Mouse (Mus musculus) embryonic facial prominence, embryonic 14.5 days (tissue): Measurements from ENCODE around the gene Ablim1. TPM values are rescaled to one million over a fixed set of nuclear protein-coding genes. Genes with fewer than 3 reads are reported as not detected.

ENCODE experiments used
- ATAC-seq: fragments of 200-750 bp; cut with Nextera tagmentation; 2 replicates; pipeline ENCODE4 v1.8.0; 2017; ENCODE audit warnings: low read depth, moderate number of reproducible peaks, moderate TSS enrichment
- DNase-seq: peaks from one replicate; pipeline ENCODE4 v3.0.0-alpha.2; 2015; ENCODE audit warnings: low spot score
- H3K27ac ChIP-seq: fragments of 300-500 bp; sonication (generic); replicated peaks from 2 replicates; pipeline ENCODE4 v1.5.1; 2014; ENCODE audit warnings: low read depth, mild to moderate bottlenecking, low read length, moderate library complexity
- H3K27me3 ChIP-seq: fragments of 300-500 bp; sonication (generic); replicated peaks from 2 replicates; pipeline ENCODE4 v1.6.1; 2014; ENCODE audit warnings: low read length; ENCODE audit not compliant: control insufficient read depth, insufficient read depth
- H3K36me3 ChIP-seq: fragments of 300-500 bp; sonication (generic); 2 replicates; pipeline ENCODE4 v1.6.1; 2014; ENCODE audit warnings: low read length, mixed read lengths; ENCODE audit not compliant: control insufficient read depth, insufficient read depth
- H3K4me1 ChIP-seq: fragments of 300-500 bp; sonication (generic); 2 replicates; pipeline ENCODE4 v1.6.1; 2014; ENCODE audit warnings: antibody characterized with exemption, low read length; ENCODE audit not compliant: control insufficient read depth, insufficient read depth
- H3K4me2 ChIP-seq: fragments of 300-500 bp; sonication (generic); 2 replicates; pipeline ENCODE4 v1.6.1; 2014; ENCODE audit warnings: low read depth, mild to moderate bottlenecking, low read length, moderate library complexity, mixed read lengths
- H3K4me3 ChIP-seq: fragments of 300-500 bp; sonication (generic); 2 replicates; pipeline ENCODE4 v1.5.1; 2014; ENCODE audit warnings: low read depth, mild to moderate bottlenecking, low read length
- H3K9ac ChIP-seq: fragments of 300-500 bp; sonication (generic); 2 replicates; pipeline ENCODE4 v1.6.1; 2014; ENCODE audit warnings: low read depth, mild to moderate bottlenecking, low read length, moderate library complexity, mixed read lengths
- H3K9me3 ChIP-seq: fragments of 300-500 bp; sonication (generic); 2 replicates; pipeline ENCODE4 v1.6.1; 2016; ENCODE audit warnings: low read length; ENCODE audit not compliant: control insufficient read depth
- WGBS: fragments of 180-500 bp; shearing (Covaris S2); extraction: QIAGEN DNeasy Blood & Tissue Kit; methylation state at CpG from one replicate; pipeline ENCODE4 v1.1.7; 2014; 5-methylcytosine and 5-hydroxymethylcytosine counted together
- polyA plus RNA-seq: library from polyadenylated mRNA; unstranded; fragments of >200 nt; fragmentation: Nextera tagmentation; extraction: Ambion mirVana; gene quantifications from 2 replicates; pipeline ENCODE4 v1.2.1, GENCODE M21; 2014

Ablim1 gene
- polyA plus RNA-seq, 1 experiment from 2014 or later, result 49.3 TPM

- 42% methylated on average over 2 of the region's 2 CpGs for WGBS
- no peak overlapping the region for H3K27ac ChIP-seq
- H3K4me2 ChIP-seq, result no peak overlapping the region
- no peak overlapping the region for H3K9ac ChIP-seq
- H3K4me3 ChIP-seq, result no peak overlapping the region
- ATAC-seq (no peak), DNase-seq (no peak)
- H3K27me3 ChIP-seq, result no peaks in the 10 kb centered on the region
- no peaks in the 10 kb centered on the region for H3K4me1 ChIP-seq
- H3K36me3 ChIP-seq, result no peaks in the 10 kb centered on the region
- H3K9me3 ChIP-seq, result no peaks in the 10 kb centered on the region
Observed at GRCm38 (mm10) chr19:57212406-57212805, 102.3 kb downstream of the Ablim1 start.

DNA sequence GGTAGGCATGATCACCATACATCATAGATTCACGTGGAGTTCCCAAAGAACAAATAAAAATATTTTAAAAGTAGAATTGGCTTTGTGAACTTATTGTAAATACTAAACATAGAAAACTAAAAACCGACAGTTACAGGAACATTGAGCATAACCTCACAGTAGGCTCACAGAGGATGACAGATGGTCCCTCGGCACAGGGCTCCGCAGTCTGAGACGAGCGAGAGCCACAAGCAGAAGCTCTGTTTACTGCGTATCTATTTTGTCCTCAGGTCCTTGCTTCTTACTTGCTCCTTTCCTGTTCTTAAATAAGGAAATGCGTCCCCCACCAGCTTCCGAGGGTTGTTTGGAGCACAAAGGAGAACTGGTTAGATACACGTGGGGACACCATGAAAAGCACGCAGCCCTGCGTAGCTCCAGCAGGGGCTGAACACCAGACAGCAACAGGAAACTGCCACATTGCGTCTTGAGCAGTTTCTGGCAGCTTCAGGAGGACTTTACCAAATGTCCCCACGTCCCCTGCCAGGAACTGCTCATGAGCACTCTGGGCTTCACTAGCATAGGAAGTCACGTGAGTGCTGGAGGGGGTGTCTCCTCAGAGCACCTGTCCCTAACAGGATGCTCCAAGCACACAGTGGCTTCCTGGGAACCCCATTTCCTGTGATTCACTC is 103.1 kb downstream of the Ablim1 start:
- H3K27me3 ChIP-seq, result no peaks in the 10 kb centered on the region
- no peaks in the 10 kb centered on the region for H3K36me3 ChIP-seq
- no peak overlapping the region for H3K4me3 ChIP-seq
- H3K27ac ChIP-seq, result no peak overlapping the region
- no peak overlapping the region for H3K4me2 ChIP-seq
- 76% methylated on average over 15 of the region's 15 CpGs for whole genome bisulfite sequencing
- ATAC-seq, result no peak
- H3K9me3 ChIP-seq, result no peaks in the 10 kb centered on the region
- H3K9ac ChIP-seq, result no peak overlapping the region
- DNase-seq, result no peak
- H3K4me1 ChIP-seq, result no peaks in the 10 kb centered on the region

- no peaks in the 10 kb centered on the region for H3K27me3 ChIP-seq
- ATAC-seq, result no peak
- H3K4me2 ChIP-seq, result no peak overlapping the region
- H3K9ac ChIP-seq, result no peak overlapping the region
- H3K36me3 ChIP-seq, result no peaks in the 10 kb centered on the region
- 96% methylated on average over 2 of the region's 2 CpGs for WGBS
- DNase-seq, result no peak
- H3K4me1 ChIP-seq, result no peaks in the 10 kb centered on the region
- H3K4me3 ChIP-seq, result no peak overlapping the region
- no peaks in the 10 kb centered on the region for H3K9me3 ChIP-seq
- no peak overlapping the region for H3K27ac ChIP-seq
Observed at GRCm38 (mm10) chr19:57210924-57211323, 103.8 kb downstream of the Ablim1 start.

DNA sequence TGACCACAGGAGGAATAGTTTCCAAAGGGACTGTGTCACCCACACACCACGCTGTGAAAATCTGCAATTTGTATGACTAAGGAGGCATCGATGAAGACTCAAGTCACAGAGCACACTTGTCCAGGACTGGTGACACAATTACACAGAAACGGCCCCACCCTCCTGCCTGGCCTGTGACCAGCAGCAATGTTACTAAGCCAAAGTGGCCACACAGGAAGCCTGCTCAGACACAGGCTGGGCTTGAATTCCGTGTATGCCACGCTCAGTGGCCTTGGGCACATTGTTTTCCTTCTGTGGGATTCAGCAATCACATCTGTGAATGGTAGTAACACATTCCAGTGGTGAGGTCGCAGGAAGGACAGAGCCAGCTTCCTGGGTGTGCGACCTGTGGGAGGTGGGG is 110.6 kb downstream of the Ablim1 start:
- Histone ChIP-seq H3K36me3 (no peaks in the 10 kb centered on the region), H3K4me3 (no peak overlapping the region), H3K4me1 (peaks cover 11% of the 10 kb centered on the region), H3K27me3 (no peaks in the 10 kb centered on the region), H3K9me3 (no peaks in the 10 kb centered on the region), H3K9ac (no peak overlapping the region), H3K27ac (no peak overlapping the region), H3K4me2 (no peak overlapping the region)
- no peak for ATAC-seq
- WGBS, result 55% methylated on average over 7 of the region's 7 CpGs
- no peak for DNase-seq

- no peaks in the 10 kb centered on the region for H3K9me3 ChIP-seq
- no peak overlapping the region for H3K4me3 ChIP-seq
- no peak overlapping the region for H3K9ac ChIP-seq
- ATAC-seq (no peak), DNase-seq (no peak)
- H3K4me2 ChIP-seq, result no peak overlapping the region
- H3K4me1 ChIP-seq, result peaks cover 26% of the 10 kb centered on the region
- WGBS, result 78% methylated on average over 1 of the region's 1 CpGs
- H3K27ac ChIP-seq, result no peak overlapping the region
- H3K36me3 ChIP-seq, result no peaks in the 10 kb centered on the region
- peaks cover 14% of the 10 kb centered on the region; the same call in 1 of the 2 replicates for H3K27me3 ChIP-seq
Observed at GRCm38 (mm10) chr19:57202554-57202953, 112.2 kb downstream of the Ablim1 start.

DNA sequence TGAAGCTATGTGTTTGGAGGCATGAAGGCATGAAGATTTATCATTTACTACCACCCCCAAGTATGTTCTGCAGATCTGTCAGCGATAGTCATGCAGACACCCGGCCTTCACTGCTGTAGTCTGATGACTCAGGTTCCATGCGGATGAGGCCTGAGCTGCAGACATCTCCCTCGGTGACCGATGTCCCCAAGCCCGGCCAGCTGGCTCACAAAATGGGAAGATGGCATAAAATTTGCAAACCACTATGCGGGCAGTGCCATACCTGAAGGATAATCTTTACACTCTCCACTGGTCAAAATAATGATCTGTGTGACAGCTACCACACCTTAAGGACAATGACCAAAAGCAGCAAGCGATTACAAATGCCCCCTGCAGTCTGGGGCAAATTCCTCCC is 113.6 kb downstream of the Ablim1 start:
- H3K27ac ChIP-seq, result no peak overlapping the region
- H3K27me3 ChIP-seq, result peaks cover 21% of the 10 kb centered on the region; the same call in 1 of the 2 replicates
- WGBS, result 78% methylated on average over 8 of the region's 8 CpGs
- no peaks in the 10 kb centered on the region for H3K9me3 ChIP-seq
- H3K4me3 ChIP-seq, result no peak overlapping the region
- H3K4me2 ChIP-seq, result no peak overlapping the region
- no peak overlapping the region for H3K9ac ChIP-seq
- DNase-seq (no peak), ATAC-seq (no peak)
- H3K4me1 ChIP-seq, result peaks cover 26% of the 10 kb centered on the region
- no peaks in the 10 kb centered on the region for H3K36me3 ChIP-seq

GRCm38 (mm10) chr19:57200477-57201089 is 114.1 kb downstream of the Ablim1 start:
- Histone ChIP-seq H3K36me3 (no peaks in the 10 kb centered on the region), H3K9ac (no peak overlapping the region), H3K27ac (no peak overlapping the region), H3K27me3 (peaks cover 26% of the 10 kb centered on the region; the same call in 1 of the 2 replicates), H3K4me3 (no peak overlapping the region), H3K4me1 (peaks cover 26% of the 10 kb centered on the region), H3K9me3 (no peaks in the 10 kb centered on the region), H3K4me2 (no peak overlapping the region)
- DNase-seq (no peak), ATAC-seq (no peak)
- 41% methylated on average over 12 of the region's 12 CpGs for WGBS

DNA sequence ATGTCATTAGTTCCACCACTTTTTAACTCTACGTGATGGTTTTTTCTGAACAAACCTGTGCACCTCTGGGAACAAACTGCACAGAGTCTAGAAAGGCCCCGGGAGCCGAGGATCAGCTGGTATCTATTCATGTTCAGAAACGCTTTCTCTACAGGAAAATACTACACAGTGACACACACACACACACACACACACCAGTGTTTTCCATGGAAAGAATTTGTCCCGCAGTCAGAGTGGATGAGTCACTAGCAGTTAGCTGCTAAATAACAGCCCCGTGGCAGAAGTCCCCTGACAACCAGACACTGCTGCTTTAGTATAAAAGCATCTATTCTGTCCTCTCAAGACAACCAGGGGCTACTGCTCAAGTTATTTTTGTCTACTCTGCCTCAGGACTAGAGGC is 115.4 kb downstream of the Ablim1 start:
- Histone ChIP-seq H3K9ac (no peak overlapping the region), H3K4me3 (no peak overlapping the region), H3K9me3 (no peaks in the 10 kb centered on the region), H3K4me2 (no peak overlapping the region; the same call in 1 of the 2 replicates), H3K4me1 (peaks cover 26% of the 10 kb centered on the region), H3K36me3 (no peaks in the 10 kb centered on the region), H3K27ac (no peak overlapping the region), H3K27me3 (peaks cover 32% of the 10 kb centered on the region; the same call in 1 of the 2 replicates)
- 23% methylated on average over 6 of the region's 6 CpGs for WGBS
- ATAC-seq, result no peak; the same call in 1 of the 2 replicates
- DNase-seq, result peak; percentile 68

- H3K4me2 ChIP-seq, result no peak overlapping the region
- peaks cover 32% of the 10 kb centered on the region; the same call in 1 of the 2 replicates for H3K27me3 ChIP-seq
- H3K36me3 ChIP-seq, result no peaks in the 10 kb centered on the region
- no peak for DNase-seq
- no peaks in the 10 kb centered on the region for H3K9me3 ChIP-seq
- WGBS, result 47% methylated on average over 12 of the region's 12 CpGs
- H3K9ac ChIP-seq, result no peak overlapping the region
- no peak overlapping the region for H3K4me3 ChIP-seq
- H3K4me1 ChIP-seq, result peaks cover 26% of the 10 kb centered on the region
- no peak overlapping the region for H3K27ac ChIP-seq
- ATAC-seq, result no peak
Observed at GRCm38 (mm10) chr19:57198531-57198930, 116.2 kb downstream of the Ablim1 start.
